Mouse (Mus musculus): ENCODE measurements around the gene Ccser1.

Ccser1 gene

GRCm38 (mm10) chr6:61664572-61664971 is 484.4 kb downstream of the Ccser1 start:
- in situ Hi-C loops (cut with MboI, MseI): no loop called here

- in situ Hi-C loops (cut with MboI, MseI): loop anchor here (10.0 kb wide), 1 partner anchor 1398 kb away; no protein-coding TSS in a partner anchor
These were observed 506.9 kb downstream of the Ccser1 start for GRCm38 (mm10) chr6:61687002-61687401.

- in situ Hi-C loops (cut with MboI, MseI): no loop called here
These were observed 522.9 kb downstream of the Ccser1 start for GRCm38 (mm10) chr6:61703003-61703402.

- in situ Hi-C loops (cut with MboI, MseI): no loop called here
These were observed 541.1 kb downstream of the Ccser1 start for GRCm38 (mm10) chr6:61721220-61721619.

- in situ Hi-C loops (cut with MboI, MseI): no loop called here
These were observed 548.9 kb downstream of the Ccser1 start for GRCm38 (mm10) chr6:61729065-61729464.

GRCm38 (mm10) chr6:61730088-61730880 is 550.2 kb downstream of the Ccser1 start:
- in situ Hi-C loops (cut with MboI, MseI): loop anchor here (10.0 kb wide), 1 partner anchor 745 kb away; no protein-coding TSS in a partner anchor

GRCm38 (mm10) chr6:61746346-61746745 is 566.2 kb downstream of the Ccser1 start:
- in situ Hi-C loops (cut with MboI, MseI): no loop called here

GRCm38 (mm10) chr6:61762135-61762534 is 582.0 kb downstream of the Ccser1 start:
- in situ Hi-C loops (cut with MboI, MseI): no loop called here

- in situ Hi-C loops (cut with MboI, MseI): no loop called here
These were observed 583.3 kb downstream of the Ccser1 start for GRCm38 (mm10) chr6:61763379-61763778.

- in situ Hi-C loops (cut with MboI, MseI): no loop called here
These were observed 585.7 kb downstream of the Ccser1 start for GRCm38 (mm10) chr6:61765801-61766200.

- in situ Hi-C loops (cut with MboI, MseI): no loop called here
These were observed 587.0 kb downstream of the Ccser1 start for GRCm38 (mm10) chr6:61767151-61767550.

GRCm38 (mm10) chr6:61786706-61787105 is 606.6 kb downstream of the Ccser1 start:
- in situ Hi-C loops (cut with MboI, MseI): no loop called here

- in situ Hi-C loops (cut with MboI, MseI): no loop called here
These were observed 620.8 kb downstream of the Ccser1 start for GRCm38 (mm10) chr6:61800889-61801288.

- in situ Hi-C loops (cut with MboI, MseI): no loop called here
These were observed 625.4 kb downstream of the Ccser1 start for GRCm38 (mm10) chr6:61805481-61805880.

GRCm38 (mm10) chr6:61817716-61818115 is 637.6 kb downstream of the Ccser1 start:
- in situ Hi-C loops (cut with MboI, MseI): no loop called here

GRCm38 (mm10) chr6:61876302-61876701 is 696.2 kb downstream of the Ccser1 start:
- in situ Hi-C loops (cut with MboI, MseI): no loop called here

- in situ Hi-C loops (cut with MboI, MseI): no loop called here
These were observed 718.1 kb downstream of the Ccser1 start for GRCm38 (mm10) chr6:61898238-61898637.

- in situ Hi-C loops (cut with MboI, MseI): no loop called here
These were observed 722.6 kb downstream of the Ccser1 start for GRCm38 (mm10) chr6:61902715-61903114.

GRCm38 (mm10) chr6:61912896-61913295 is 732.8 kb downstream of the Ccser1 start:
- in situ Hi-C loops (cut with MboI, MseI): no loop called here

GRCm38 (mm10) chr6:61931622-61932021 is 751.5 kb downstream of the Ccser1 start:
- in situ Hi-C loops (cut with MboI, MseI): no loop called here

- in situ Hi-C loops (cut with MboI, MseI): no loop called here
These were observed 756.5 kb downstream of the Ccser1 start for GRCm38 (mm10) chr6:61936656-61937055.

- in situ Hi-C loops (cut with MboI, MseI): no loop called here
These were observed 759.1 kb downstream of the Ccser1 start for GRCm38 (mm10) chr6:61939236-61939635.

- in situ Hi-C loops (cut with MboI, MseI): no loop called here
These were observed 773.6 kb downstream of the Ccser1 start for GRCm38 (mm10) chr6:61953703-61954102.
